Mouse (Mus musculus) urinary bladder, postnatal 36 days (tissue): Measurements from ENCODE around the gene Gpi1.
A peak's percentile ranks its signal among the peaks of the same experiment; 100 is the strongest.

Experiments
- DNase-seq, 2 experiments: peaks; one replicate each; pipeline ENCODE4 v3.0.0; 2022; ENCODE audit warnings: low spot score in 2 of 2, mixed read lengths in 1 of 2

Gene Gpi1

DNA sequence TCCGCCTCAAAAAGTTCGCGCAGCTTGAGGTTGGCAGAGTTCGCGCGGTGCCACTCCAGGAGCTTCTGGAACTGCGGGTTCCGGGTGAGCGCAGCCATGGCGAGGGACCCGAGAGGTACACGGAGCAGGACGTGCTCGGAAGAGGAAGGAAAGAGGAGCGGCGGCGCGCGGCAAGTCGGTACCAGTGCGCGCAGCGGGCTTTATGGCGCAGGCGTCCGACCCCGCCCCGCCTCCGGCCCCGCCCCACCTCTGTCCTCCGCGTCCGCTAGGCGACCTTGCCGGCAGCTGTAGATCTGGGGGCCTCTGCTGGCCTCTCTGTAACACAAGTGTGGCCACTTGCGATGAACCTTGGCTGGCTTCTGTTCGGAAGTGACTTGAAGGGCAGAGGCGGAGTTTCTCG, at the start of gene Gpi1:
Gpi1 (minus strand) TSS at position 221 of the 400 bp plus-strand sequence.
- DNase-seq, result peak; percentile 71 to 77

DNA sequence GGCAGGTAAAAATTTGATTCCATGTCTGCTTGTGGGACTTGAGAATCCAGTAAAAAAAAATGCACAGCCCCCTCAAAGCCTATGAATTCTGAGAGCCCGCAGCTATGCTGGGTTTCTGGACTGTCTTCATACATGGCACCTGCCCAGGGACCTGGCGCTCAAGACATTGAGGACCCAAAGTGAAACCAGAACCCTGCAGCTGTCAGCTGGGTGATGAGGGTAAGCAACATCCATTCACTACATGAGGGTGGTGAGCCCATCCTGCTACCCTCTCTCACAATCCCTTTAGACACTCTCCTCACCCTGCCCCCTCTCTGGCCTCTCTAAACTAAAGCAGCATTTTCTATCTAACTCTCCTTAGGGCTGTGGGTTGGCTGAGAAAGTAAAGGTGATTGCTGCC, 47.5 kb upstream of the Gpi1 start:
- no peak for DNase-seq

DNA sequence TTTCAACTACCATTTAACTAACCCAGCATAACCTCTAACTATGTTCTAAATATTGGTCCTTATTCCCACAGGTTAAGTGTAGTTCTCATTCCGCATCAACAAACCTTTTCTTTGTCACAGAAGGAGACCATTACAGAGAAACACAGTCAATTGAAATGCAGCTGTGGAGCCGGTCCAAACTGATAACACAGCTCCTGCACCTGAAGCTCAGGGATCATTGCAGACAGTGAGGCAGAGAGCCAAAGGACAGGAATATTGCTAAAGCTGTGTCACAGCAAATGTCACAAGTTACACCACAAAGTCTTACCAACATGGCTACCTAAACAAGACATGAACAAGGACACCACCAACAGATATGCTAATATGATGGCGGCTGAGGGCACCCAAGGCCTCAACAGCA, 45.9 kb upstream of the Gpi1 start:
- DNase-seq, result no peak

DNA sequence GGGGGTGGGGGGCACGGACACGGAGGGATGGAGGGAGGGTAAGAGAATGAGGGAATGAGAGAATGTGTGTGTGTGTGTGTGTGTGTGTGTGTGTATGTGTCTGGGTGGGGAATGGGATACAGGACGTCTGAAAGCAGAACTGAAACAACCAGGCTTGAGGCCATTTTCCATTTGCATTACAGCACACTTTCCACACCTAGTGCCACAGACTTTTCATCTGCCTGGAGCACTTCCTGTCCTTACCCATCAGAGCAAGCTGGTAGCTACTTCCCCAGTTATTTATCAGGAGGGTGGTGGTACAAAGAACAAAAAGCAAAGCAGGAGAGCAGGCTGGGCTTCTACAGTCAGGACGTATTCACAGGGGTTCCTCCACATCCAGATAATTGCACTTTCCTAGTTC, 42.3 kb upstream of the Gpi1 start:
- DNase-seq, result no peak

DNA sequence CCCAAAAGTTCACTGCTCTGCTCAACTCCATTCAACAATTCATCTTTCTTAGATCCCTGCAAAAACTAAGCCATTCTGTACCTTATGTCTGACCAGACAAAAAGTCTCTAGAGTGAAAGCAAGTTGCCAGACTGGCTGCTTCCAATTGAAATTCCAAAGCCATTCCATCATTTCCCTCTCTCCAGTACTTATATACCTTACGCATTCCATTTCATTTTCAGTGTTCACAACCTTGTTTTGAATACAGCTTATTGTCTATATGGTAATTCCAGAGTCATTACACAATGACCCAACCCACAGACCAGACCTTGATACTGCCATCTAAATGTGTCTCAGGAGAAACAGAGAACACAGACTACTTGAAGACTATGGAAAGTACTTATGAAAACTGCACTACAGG, 38.3 kb upstream of the Gpi1 start:
- no peak for DNase-seq

DNA sequence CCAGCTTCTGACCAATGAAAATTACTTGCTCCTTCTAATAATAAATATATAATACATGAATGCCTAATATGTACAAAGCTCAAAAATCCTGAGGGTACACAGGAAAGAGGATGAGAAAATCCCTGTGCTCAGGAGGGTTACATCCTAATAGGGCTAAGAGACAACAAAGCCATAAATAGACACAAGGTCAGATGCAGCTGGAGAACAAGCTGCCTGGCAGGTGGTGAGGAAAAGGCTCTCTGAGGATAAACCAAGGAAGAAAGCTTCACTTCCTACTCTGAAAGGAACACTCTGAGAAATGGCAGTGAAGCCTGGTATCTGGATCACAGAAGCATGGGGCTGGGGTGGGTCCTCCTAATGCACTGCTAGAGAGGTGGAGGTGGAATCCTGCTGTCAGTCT, 36.3 kb upstream of the Gpi1 start:
- DNase-seq, result no peak

DNA sequence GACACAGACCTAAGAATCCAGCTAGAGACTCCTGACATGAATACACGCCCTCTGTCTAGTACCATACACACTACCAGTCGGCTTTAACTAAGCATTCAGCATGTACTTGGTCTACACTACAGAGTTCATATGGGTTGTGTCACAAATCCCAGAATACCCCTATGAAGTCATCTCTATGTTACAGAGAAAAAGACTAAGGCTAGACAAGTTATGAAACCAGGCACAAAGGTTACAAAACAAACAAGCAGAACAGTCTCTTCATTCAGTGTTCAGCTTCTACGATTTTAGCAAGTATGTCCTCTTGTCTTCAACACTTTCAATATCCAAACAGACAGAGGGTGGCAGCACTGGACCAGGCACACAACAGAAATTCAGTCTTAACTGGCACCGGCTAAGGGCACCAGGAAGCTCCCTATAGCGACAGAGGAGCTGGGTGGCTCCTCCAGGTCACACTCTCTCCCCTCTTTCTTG, 35.8 kb upstream of the Gpi1 start:
- peak; percentile 56 to 64 for DNase-seq

DNA sequence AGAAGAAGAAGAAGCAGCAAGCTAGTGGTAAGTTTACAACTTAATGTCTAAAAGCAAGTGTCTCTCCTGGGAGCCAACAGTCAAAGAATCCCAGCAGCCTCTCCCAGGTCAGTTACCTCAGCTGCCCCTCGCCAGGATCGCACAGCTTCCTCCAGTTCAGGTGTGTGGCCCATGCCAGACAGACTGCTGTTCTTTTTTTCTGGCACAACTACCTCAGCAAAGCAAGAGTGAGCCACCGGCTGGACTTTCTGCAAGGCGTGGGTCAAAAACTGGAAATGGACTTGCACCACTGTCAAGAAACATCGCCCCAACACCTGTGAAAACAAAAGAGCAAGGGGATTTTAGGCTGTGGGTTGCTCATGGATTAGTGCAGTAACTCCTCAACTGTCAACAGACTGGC, 33.3 kb upstream of the Gpi1 start:
- DNase-seq, result no peak

DNA sequence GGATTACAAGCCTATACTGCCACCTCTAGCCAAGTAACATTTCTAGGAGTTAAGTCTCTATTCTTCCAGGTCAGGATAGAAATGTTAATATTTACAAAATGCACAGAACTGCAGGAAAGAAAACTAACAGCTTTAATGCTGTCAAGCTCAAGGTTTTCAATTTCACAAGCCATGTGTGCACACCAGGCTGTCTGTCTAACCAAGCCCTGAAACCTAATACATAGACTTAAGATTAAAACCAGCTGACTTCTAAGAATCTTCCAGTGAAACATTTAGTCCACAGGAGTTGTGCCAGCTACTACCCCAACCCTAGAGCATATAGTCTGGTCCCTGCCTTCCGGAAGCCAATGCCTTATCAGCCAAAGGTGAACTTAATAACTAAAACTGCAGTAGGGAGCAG, 28.3 kb upstream of the Gpi1 start:
- DNase-seq, result no peak

DNA sequence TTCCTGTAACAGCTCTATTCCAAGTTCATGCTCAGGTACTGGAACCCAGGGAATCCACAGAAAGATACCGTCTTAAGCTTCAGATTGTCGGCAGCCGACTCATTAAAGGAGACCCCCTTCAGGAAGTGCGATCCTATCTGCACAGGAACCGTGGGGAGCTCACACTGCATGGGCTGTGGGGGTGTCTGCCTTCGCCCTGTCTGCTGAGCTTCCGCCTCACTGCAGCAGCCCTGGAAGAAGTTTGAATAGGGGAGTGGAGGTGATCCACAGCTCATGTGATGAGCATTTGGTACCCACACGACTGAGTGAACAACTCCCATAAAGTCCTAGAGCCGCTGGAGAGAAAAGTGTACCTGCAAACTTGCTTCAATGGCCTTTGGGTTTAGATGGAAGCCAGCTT, 27.1 kb upstream of the Gpi1 start:
- no peak for DNase-seq

DNA sequence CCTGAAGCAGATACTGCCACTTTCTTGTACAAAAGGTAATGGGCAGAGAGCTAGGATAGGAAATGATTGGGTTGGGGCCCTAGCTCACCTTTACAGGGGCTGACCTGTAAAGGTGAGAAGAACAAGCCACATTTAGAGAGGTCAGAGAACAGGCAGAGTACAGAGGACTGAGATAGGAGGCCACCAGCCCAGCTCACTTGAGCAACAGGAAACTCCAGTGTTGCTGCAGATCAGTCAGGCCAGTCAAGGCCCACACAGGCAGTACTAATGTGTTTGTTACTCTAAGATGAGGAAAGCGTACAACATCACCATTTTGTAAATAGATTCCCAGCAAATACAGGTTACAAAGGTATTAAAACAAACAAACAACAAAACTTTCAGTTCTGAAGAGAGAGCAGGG, 25.8 kb upstream of the Gpi1 start:
- no peak for DNase-seq

DNA sequence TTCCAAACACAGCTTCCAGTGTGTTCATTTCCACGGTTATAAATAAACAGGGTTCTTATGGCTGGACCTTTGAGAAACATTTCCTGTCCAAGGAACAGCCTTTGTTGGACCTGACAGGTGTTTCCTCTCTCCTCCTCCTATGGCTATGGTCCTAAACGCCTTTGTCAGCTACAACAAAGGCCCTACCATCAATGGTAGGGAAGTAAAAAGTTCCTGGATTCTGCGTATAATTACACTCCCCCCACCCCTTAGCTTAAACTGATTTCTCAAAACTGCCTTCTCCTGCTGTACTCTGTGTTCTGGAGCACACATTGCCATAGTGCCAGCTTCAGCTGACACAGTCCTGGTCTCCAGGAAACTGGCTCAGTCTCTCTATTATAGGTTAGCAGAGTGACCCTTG, 25.0 kb upstream of the Gpi1 start:
- DNase-seq, result no peak

DNA sequence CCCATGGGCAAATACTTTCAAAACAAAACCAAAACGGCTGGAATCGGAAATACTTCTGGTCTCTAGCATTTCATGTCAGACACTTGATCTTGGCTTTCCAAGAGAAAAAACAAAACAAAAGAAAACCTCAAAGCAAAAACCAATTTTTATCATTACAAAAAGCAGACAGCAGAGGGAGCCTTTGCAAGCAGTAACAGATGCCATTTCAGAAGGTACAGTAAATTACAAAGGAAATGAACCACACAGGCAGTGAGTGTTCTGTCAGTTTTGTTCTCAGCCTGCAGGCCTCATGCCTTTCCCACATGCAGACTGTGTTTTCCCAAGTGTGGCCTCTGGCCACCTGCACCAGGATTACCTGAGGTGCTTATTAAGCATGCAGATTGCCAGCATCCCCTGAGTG, 21.9 kb upstream of the Gpi1 start:
- DNase-seq, result no peak

DNA sequence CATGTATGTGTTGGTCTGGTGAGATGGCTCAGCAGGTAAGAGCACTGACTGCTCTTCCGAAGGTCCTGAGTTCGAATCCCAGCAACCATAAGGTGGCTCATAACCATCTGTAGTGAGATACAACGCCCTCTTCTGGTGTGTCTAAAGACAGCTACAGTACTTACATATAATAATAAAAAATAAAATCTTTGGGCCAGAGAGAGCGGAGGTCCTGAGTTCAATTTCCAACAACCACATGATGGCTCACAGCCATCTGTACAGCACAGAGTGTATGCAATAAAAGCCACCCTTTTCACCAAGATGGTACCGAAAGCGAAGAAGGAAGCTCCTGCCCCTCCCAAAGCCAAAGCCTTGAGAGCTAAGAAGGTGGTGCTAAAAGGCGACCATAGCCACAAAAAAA, 20.6 kb upstream of the Gpi1 start, which contains the start of gene Gm6096:
Gm6096 (plus strand) TSS at position 301 of the 400 bp plus-strand sequence.
- DNase-seq, result no peak

DNA sequence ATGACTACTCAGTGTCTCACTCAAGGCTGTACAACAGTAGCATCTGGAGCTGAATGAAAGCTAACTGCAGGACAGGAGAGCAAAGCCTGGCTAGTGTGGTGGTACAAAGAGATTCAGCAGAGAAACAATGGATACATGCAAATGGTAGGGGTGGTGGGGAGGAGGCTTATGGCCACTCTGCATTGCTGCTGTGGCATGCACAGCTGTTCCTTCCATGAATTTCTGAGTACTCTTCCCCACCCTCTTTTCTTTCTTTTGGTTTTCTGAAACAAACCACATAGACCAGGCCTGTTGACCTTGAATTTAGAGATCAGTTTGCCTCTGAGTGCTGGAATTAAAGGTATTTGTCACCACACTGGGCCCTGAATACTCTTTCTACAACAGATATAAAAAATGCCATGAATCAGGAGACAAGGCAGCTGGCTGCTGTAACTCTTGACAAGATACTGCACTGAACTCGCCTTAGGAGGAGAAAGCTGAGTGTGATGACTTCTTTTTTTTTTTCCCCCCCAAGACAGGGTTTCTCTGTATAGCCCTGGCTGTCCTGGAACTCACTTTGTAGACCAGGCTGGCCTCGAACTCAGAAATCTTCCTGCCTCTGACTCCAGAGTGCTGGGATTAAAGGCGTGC, 16.8 kb upstream of the Gpi1 start:
- no peak for DNase-seq

DNA sequence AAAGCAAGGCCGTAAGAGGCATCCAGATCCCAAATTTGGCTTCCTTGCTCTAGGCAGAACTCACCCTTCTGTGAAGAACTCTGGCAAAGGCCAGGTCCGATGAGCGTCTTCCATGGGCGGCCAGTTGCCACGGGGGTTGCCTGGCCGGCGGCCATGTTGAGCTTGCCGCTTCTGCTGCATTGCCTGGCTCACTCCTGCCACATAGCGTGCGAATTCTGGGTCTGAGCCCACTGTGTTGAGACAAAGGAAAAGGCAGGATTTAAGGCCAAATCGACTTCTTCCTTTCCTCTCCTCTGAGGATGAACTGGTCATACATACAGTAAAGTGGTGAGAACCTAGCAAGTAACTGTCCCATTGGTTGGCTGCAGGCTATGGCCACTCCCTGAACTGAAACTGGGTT, 12.0 kb upstream of the Gpi1 start:
- no peak for DNase-seq

DNA sequence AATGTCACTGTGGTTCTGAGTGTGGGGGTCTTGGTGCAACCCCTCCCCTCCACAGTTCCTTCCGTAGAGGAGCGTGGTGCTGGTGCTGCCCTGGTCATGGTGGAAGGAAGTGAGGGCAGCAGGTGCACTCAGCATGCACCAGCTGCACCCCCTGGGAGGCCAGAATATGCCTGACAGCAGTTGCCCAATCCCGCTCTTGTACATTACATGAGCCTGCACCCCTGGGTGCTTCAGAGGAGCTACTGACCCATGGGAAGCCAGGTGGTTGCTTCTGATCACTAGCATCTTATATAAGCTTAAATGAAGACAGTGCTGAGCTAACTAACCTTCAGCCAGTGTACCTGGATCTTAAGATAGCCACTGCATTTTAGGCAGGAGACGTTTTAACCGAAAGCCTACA, 8.0 kb upstream of the Gpi1 start:
- no peak for DNase-seq

DNA sequence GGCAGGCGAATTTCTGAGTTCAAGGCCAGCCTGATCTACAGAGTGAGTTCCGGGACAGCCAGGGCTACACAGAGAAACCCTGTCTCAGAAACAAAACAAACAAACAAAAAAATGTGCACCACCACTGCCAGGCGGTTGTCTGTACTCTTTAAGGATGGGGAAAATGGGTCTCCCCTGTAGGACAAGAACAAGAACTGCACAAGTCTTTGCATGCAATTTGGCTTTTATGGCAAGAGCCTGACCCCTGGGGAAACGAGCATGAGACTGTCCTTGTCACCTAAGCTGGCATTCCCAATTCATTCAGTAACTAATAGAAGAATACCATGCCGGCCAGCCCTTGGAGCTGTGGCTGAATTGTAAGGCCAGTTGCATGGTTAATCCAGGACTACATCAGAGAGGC, 5.5 kb upstream of the Gpi1 start:
- no peak for DNase-seq

DNA sequence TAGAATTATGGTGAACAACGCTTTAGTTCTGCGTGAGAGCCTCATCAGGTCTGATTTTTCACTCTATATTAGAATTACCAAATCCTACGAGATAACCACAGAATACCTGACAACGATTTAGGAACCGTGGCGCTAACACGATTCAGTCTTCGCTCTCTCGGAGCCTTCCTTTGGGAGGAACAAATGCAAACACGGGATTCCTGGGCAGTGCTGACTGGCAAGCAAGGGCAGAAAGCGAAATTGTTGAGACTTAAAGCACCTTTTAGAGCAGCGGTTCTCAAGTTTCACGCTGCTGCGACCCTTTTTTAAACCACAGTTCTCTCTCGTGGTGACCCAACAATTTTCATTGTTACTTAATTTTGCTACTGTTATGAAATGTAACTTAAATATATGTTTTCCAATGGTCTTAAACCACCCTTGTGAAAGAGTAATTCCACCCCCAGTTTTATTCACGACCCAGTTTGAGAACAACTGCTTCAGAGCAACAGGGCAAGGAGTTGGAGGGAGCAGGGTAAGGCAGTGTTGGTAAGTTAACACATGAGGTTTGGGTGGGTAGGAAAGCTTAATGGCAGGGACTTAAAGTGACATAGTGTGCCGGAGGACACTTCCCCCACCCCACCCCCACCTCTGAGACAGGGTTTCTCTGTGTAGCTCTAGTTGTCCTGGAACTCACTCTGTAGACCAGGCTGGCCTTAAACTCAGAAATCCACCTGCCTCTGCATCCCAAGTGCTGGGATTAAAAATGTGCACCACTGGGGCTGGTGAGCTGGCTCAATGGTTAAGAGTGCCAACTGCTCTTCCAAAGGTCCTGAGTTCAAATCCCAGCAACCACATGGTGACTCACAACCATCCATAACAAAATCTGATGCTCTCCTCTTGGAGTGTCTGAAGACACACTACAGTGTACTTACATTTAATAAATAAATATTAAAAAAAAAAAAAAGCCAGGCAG, 4.8 kb upstream of the Gpi1 start:
- no peak for DNase-seq

DNA sequence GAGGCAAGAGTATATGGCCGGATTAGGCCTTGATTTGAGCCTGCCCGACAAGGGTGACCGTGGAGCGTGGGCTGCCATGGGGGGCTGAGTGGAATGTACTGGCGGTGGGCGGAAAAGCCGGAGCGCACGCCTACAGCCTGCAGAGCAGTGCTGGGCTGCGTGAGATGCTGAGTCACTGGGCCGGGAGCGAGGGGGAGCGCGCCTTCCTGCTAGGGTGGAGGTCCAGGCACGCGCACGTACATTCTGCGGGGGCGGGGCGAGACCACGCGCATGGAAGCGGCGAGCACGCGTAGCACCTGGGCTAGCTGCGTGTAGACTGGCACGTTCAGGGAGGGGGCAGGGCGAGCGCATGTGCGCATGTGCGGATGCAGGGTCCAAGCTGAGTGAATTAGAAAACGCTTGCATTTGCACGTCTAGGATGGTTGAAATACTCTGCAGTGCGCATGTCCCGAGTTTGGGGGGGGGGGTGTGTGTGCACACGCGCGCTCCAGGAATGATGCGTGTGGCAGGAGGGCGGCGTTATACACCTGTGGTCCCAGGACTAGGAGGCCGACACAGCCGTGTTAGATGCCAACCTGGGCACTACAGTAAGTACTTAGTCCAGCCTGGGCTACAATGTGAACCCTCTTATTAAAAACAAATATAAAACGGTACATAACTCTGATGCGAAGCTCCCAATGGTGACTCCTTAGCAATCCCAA, 3.9 kb upstream of the Gpi1 start:
- peak; percentile 99 for DNase-seq

DNA sequence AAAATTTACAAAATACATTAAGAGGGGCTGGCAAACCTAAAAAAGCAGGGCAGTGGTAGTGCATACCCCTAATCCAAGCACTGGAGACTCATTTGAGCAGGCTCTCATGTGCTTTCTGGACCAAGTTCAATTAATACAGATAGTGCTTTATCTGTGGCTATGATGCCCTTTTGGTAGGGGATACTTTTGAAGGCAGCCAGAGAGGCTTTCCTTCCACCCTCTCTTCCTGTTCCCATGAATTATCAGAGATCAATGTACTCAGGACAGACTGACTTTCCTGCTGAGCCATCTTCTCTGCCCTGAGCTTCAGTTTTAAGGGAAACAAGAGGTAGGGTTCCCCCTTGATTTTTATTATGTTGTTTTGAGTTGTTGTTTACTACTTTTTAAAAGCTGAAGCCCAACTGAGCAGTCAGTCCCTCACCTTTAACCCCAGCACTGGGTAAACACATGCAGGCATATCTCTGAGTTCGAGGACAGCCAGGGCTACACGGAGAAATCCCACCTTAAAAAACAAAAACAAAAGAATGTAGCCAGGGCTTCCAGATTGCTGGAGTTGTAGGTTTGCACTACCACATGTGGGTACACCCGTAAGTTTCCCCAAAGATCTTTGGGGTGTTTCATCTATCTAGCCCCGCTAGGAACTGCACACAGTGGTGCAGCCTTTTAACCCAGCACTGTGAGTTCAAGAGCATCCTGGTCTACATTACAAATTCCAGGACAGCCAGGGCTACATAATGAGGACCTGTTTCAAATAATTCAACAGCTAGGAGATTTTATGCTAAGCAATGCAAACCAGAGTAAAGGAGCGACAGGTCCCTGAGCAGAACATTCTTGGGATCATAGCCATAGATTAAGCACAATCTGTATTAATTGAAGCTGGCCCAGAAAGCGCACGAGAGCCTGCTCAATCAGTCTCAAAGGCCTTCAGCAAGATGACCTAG, 2.9 kb upstream of the Gpi1 start:
- DNase-seq, result no peak
